Mouse (Mus musculus) heart, adult 10 weeks (tissue): Measurements from ENCODE around the gene N4bp2. TPM values are rescaled to one million over a fixed set of nuclear protein-coding genes. Genes with fewer than 3 reads are reported as not detected.

Experiments used
- polyA plus RNA-seq: library from polyadenylated mRNA; stranded (reverse); fragments of 350-450 nt; fragmentation: Illumina TruSeq; extraction: RNeasy Lipid Tissue Mini Kit (QIAGEN cat#74804); gene quantifications from one replicate; pipeline ENCODE4 v1.2.3, GENCODE M21; 2014; ENCODE audit warnings: low read depth, low replicate concordance

N4bp2 gene
- 5.6 TPM for polyA plus RNA-seq

DNA sequence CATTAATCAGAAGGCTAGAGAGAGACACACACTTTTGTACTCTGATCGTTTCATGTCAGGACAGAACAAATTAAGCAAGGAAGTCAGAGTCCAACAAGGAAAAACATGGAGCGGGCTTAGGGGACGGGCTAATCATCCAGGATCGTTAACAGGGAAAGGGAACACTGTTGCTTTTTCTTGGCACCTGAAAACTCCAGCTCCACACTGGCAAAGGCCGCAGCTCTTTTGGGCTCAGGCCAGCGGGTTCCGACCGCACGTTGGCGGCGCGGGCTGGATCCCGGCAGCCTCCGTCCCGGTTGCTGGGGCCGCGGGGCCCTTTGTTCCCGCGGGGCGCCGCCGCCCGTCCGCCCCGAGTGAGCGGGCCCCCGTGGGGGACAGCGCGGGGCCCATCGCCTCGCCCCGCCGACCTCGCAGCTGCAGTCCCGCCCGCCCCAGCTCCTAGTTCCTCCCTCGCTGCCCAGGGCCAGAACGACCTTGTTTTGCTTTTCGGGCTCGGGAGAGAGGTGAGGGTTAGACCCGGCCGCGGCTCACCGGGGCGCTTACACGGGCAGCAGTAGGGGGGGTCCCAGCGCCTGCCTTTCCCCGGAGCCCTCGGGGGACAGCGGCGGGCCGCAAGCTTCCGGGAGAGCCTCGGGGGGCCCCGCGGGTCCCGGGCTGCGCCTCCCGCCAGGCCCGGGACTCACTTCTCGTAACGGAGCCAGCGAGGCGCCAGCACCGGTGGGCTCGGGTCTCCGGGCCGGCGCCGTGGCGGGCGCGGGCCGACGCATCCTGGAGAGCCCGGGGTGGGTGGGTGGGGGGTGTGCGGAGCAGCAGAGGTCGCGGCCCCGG is at the start of gene N4bp2:
TSS of gene N4bp2 (plus strand) at position 434 of the 828 bp plus-strand sequence.

GRCm38 (mm10) chr5:65861154-65861944 is 98.0 kb downstream of the N4bp2 start, which contains the start of gene Rhoh:
Rhoh (plus strand) TSS chr5:65861213.

Other genes with a start within 250 kb of the N4bp2 start
- gene Smim14, start 226.3 kb upstream of the N4bp2 start, polyA plus RNA-seq, result 81.5 TPM
- gene Ube2k, start 226.3 kb upstream of the N4bp2 start, polyA plus RNA-seq, result 69.2 TPM
- 40.3 TPM for gene Pds5a, start 65.2 kb upstream of the N4bp2 start, polyA plus RNA-seq
- 0.26 TPM for gene Rhoh, start 97.7 kb downstream of the N4bp2 start, polyA plus RNA-seq
- gene Chrna9, start 171.4 kb downstream of the N4bp2 start, polyA plus RNA-seq, result not detected
- not detected for gene 9130230L23Rik, start 240.8 kb downstream of the N4bp2 start, polyA plus RNA-seq